Mouse (Mus musculus) granulocyte monocyte progenitor cell, adult 5-6 weeks (primary cell): Measurements from ENCODE around the gene Minar1. TPM values are rescaled to one million over a fixed set of nuclear protein-coding genes. Genes with fewer than 3 reads are reported as not detected.

Experiments used
- ATAC-seq: replicated peaks from 2 replicates; pipeline ENCODE4 v1.8.0; 2016; ENCODE audit warnings: mild to moderate bottlenecking, moderate TSS enrichment, inconsistent platforms; ENCODE audit not compliant: poor library complexity, severe bottlenecking
- total RNA-seq, 2 experiments: library from RNA; stranded (forward) in 1 of 2; stranded (reverse) in 1 of 2; fragments of 200-712, 200-1000 nt in 1 of 2; fragments of >200 nt in 1 of 2; fragmentation: Nextera tagmentation in 1 of 2; gene quantifications; 2 replicates each; pipeline ENCODE4 v1.2.3; 2014 to 2017

Gene Minar1
- not detected in 2 replicates for total RNA-seq (2014; fragmentation: Nextera tagmentation)
- total RNA-seq (2017), result not detected in 2 replicates

GRCm38 (mm10) chr9:89623006-89623760 lies at the start of gene Minar1:
Gene Minar1 (minus strand): TSS chr9:89623125.
- peak; percentile 70 for ATAC-seq

GRCm38 (mm10) chr9:89669878-89670277 lies 47.0 kb upstream of the Minar1 start:
- no peak for ATAC-seq

GRCm38 (mm10) chr9:89667306-89667942 lies 44.5 kb upstream of the Minar1 start:
- ATAC-seq, result peak; percentile 97

- peak; percentile 98 for ATAC-seq
These were observed 28.0 kb upstream of the Minar1 start for GRCm38 (mm10) chr9:89650913-89651312.

GRCm38 (mm10) chr9:89637453-89637852 lies 14.5 kb upstream of the Minar1 start:
- peak; percentile 93 for ATAC-seq

GRCm38 (mm10) chr9:89622296-89623005 lies 474 bp downstream of the Minar1 start:
- peak; percentile 15 for ATAC-seq

- no peak for ATAC-seq
These were observed 1.2 kb downstream of the Minar1 start for GRCm38 (mm10) chr9:89621750-89622149.

- no peak for ATAC-seq
These were observed 2.6 kb downstream of the Minar1 start for GRCm38 (mm10) chr9:89620347-89620746.

GRCm38 (mm10) chr9:89616946-89617345 lies 6.0 kb downstream of the Minar1 start:
- no peak for ATAC-seq

GRCm38 (mm10) chr9:89610592-89610991 lies 12.3 kb downstream of the Minar1 start:
- no peak for ATAC-seq

- no peak for ATAC-seq
These were observed 15.6 kb downstream of the Minar1 start for GRCm38 (mm10) chr9:89607321-89607720.

GRCm38 (mm10) chr9:89606256-89606655 lies 16.7 kb downstream of the Minar1 start:
- ATAC-seq, result no peak

GRCm38 (mm10) chr9:89601891-89602290 lies 21.0 kb downstream of the Minar1 start:
- ATAC-seq, result no peak

GRCm38 (mm10) chr9:89600677-89601076 lies 22.2 kb downstream of the Minar1 start:
- ATAC-seq, result no peak

- no peak for ATAC-seq
These were observed 25.9 kb downstream of the Minar1 start for GRCm38 (mm10) chr9:89597071-89597470.

GRCm38 (mm10) chr9:89596392-89596791 lies 26.5 kb downstream of the Minar1 start:
- no peak for ATAC-seq

GRCm38 (mm10) chr9:89592391-89592790 lies 30.5 kb downstream of the Minar1 start:
- no peak for ATAC-seq

- no peak for ATAC-seq
These were observed 44.5 kb downstream of the Minar1 start for GRCm38 (mm10) chr9:89578422-89578821.

- no peak for ATAC-seq
These were observed 70.3 kb downstream of the Minar1 start for GRCm38 (mm10) chr9:89552663-89553062.
